Comparison of ENCODE assay signal across 8 mouse cellular contexts in genomic region chr2:13672946-13673345, GRCm38 (mm10).
A peak's percentile ranks its signal among the peaks of the same experiment; 100 is the strongest.
DNase-seq lines count a peak whose midpoint lies in the region; ATAC-seq lines count a peak whose summit lies in the region.

No protein-coding gene starts in this region.

- H3K27me3 ChIP-seq in liver, embryonic 11.5 days (replicated peaks; ENCODE audit: control insufficient read depth, insufficient read depth, low read length) = no peaks in the 10 kb centered on the region

- H3K9me3 ChIP-seq in liver, embryonic 11.5 days (ENCODE audit: control insufficient read depth, low read length) = no peaks in the 10 kb centered on the region

- H3K4me2 ChIP-seq in liver, embryonic 11.5 days = no peak overlapping the region

- H3K4me3 ChIP-seq in liver, embryonic 11.5 days (ENCODE audit: low read depth, low read length) = no peak overlapping the region

- no peaks in the 10 kb centered on the region for H3K4me1 ChIP-seq in liver, embryonic 11.5 days (replicated peaks; ENCODE audit: control insufficient read depth, insufficient read depth, low read length)

- ATAC-seq in liver, embryonic 11.5 days (replicated peaks; ENCODE audit: low FRiP score) = no peak
- peak; percentile 78; the same call in 1 of the 2 replicates for ATAC-seq in common myeloid progenitor, adult 5-6 weeks (replicated peaks; ENCODE audit: low read depth, poor library complexity, severe bottlenecking)

- no peak overlapping the region for H3K27ac ChIP-seq in liver, embryonic 11.5 days (ENCODE audit: low read depth, low read length)

- WGBS in liver, embryonic 11.5 days = 50% methylated on average over 3 of the region's 3 CpGs

- no peak overlapping the region for H3K9ac ChIP-seq in liver, embryonic 11.5 days (ENCODE audit: low read depth, low read length)

- DNase-seq in adrenal gland, postnatal 10 days = peak; percentile 40
- DNase-seq in adrenal gland, adult 8-10 months = no peak
- peak; percentile 42 for DNase-seq in liver
- no peak for DNase-seq in liver, embryonic 11.5 days (ENCODE audit: low spot score)
- peak; percentile 39 to 54 for DNase-seq in natural killer cell, adult 2 months (ENCODE audit: low spot score in 2 of 2)
- no peak for DNase-seq in ovary, postnatal 14 days (ENCODE audit: low spot score)
- DNase-seq in right cerebral cortex, postnatal 25 days = no peak

- no peaks in the 10 kb centered on the region for H3K36me3 ChIP-seq in liver, embryonic 11.5 days (ENCODE audit: control insufficient read depth, insufficient read depth, low read length)

Comparison
In these comparisons a context has a peak if more than half of its experiments do, and no peak if none do; other contexts are left out.
1. DNase-seq: peak in adrenal gland, postnatal 10 days (single experiment), liver (single experiment) and natural killer cell, adult 2 months (2 of 2); none in adrenal gland, adult 8-10 months (single experiment), liver, embryonic 11.5 days (single experiment), ovary, postnatal 14 days (single experiment) and right cerebral cortex, postnatal 25 days (single experiment).